Mouse (Mus musculus) heart, embryonic 11.5 days (tissue): ENCODE measurements around the gene Sft2d2. TPM values are rescaled to one million over a fixed set of nuclear protein-coding genes. Genes with fewer than 3 reads are reported as not detected.

Experiments
- ATAC-seq: fragments of 200-750 bp; cut with Nextera tagmentation; replicated peaks from 2 replicates; pipeline ENCODE4 v1.8.0; 2017; ENCODE audit warnings: moderate library complexity; ENCODE audit not compliant: insufficient number of reproducible peaks, low FRiP score, low TSS enrichment
- H3K27ac ChIP-seq: fragments of 300-500 bp; sonication (generic); 2 replicates; pipeline ENCODE4 v1.5.1; 2014; ENCODE audit warnings: mild to moderate bottlenecking, low read depth, low read length
- H3K27me3 ChIP-seq: fragments of 300-500 bp; sonication (generic); 2 replicates; pipeline ENCODE4 v1.6.1; 2014; ENCODE audit warnings: mild to moderate bottlenecking, low read length, mixed read lengths; ENCODE audit not compliant: control insufficient read depth, insufficient read depth
- H3K36me3 ChIP-seq: fragments of 300-500 bp; sonication (generic); 2 replicates; pipeline ENCODE4 v1.6.1; 2014; ENCODE audit warnings: mild to moderate bottlenecking, low read length, moderate library complexity, mixed read lengths; ENCODE audit not compliant: control insufficient read depth, insufficient read depth
- H3K4me1 ChIP-seq: fragments of 300-500 bp; sonication (generic); 2 replicates; pipeline ENCODE4 v1.6.1; 2014; ENCODE audit warnings: low read length; ENCODE audit not compliant: control insufficient read depth, insufficient read depth
- H3K4me2 ChIP-seq: fragments of 300-500 bp; sonication (generic); 2 replicates; pipeline ENCODE4 v1.6.1; 2014; ENCODE audit warnings: mild to moderate bottlenecking, moderate library complexity
- H3K4me3 ChIP-seq: fragments of 300-500 bp; sonication (generic); 2 replicates; pipeline ENCODE4 v1.5.1; 2014; ENCODE audit warnings: low read depth, low read length
- H3K9ac ChIP-seq: fragments of 300-500 bp; sonication (generic); 2 replicates; pipeline ENCODE4 v1.6.1; 2014; ENCODE audit warnings: mild to moderate bottlenecking, low read depth, low read length, moderate library complexity
- H3K9me3 ChIP-seq: fragments of 300-500 bp; sonication (generic); replicated peaks from 2 replicates; pipeline ENCODE4 v1.6.1; 2016; ENCODE audit warnings: low read length; ENCODE audit not compliant: control insufficient read depth
- WGBS: fragments of 180-500 bp; shearing (Covaris S2); extraction: QIAGEN DNeasy Blood & Tissue Kit; methylation state at CpG from one replicate; pipeline ENCODE4 v1.1.7; 2014; ENCODE audit not compliant: insufficient replicate concordance; 5-methylcytosine and 5-hydroxymethylcytosine counted together
- polyA plus RNA-seq: library from polyadenylated mRNA; unstranded; fragments of >200 nt; fragmentation: Nextera tagmentation; extraction: Ambion mirVana; gene quantifications from 2 replicates; pipeline ENCODE4 v1.2.1, GENCODE M21; 2014

The Sft2d2 gene
- polyA plus RNA-seq, 1 experiment from 2014 or later: 21.9 TPM

- H3K27ac ChIP-seq: no peak overlapping the region
- H3K4me1 ChIP-seq: peaks cover 5% of the 10 kb centered on the region; the same call in 1 of the 2 replicates
- H3K4me3 ChIP-seq: no peak overlapping the region
- WGBS: 49% methylated on average over 3 of the region's 3 CpGs
- no peaks in the 10 kb centered on the region for H3K36me3 ChIP-seq
- ATAC-seq: no peak
- no peaks in the 10 kb centered on the region for H3K9me3 ChIP-seq
- H3K4me2 ChIP-seq: no peak overlapping the region
- no peaks in the 10 kb centered on the region for H3K27me3 ChIP-seq
- no peak overlapping the region for H3K9ac ChIP-seq
Observed at GRCm38 (mm10) chr1:165140227-165140626, 54.0 kb downstream of the Sft2d2 start.

GRCm38 (mm10) chr1:165133858-165134257, 60.4 kb downstream of the Sft2d2 start:
- Histone ChIP-seq H3K36me3 (no peaks in the 10 kb centered on the region), H3K9me3 (no peaks in the 10 kb centered on the region), H3K27ac (no peak overlapping the region), H3K4me2 (no peak overlapping the region), H3K27me3 (no peaks in the 10 kb centered on the region), H3K4me1 (no peaks in the 10 kb centered on the region), H3K9ac (no peak overlapping the region), H3K4me3 (no peak overlapping the region)
- WGBS: 81% methylated on average over 2 of the region's 2 CpGs
- no peak for ATAC-seq

GRCm38 (mm10) chr1:165133279-165133678, 61.0 kb downstream of the Sft2d2 start:
- Histone ChIP-seq H3K4me2 (no peak overlapping the region), H3K9ac (no peak overlapping the region), H3K9me3 (no peaks in the 10 kb centered on the region), H3K4me1 (no peaks in the 10 kb centered on the region), H3K36me3 (no peaks in the 10 kb centered on the region), H3K27ac (no peak overlapping the region), H3K27me3 (no peaks in the 10 kb centered on the region), H3K4me3 (no peak overlapping the region)
- 73% methylated on average over 5 of the region's 5 CpGs for WGBS
- ATAC-seq: no peak

GRCm38 (mm10) chr1:165132187-165132877, 61.9 kb downstream of the Sft2d2 start:
- Histone ChIP-seq H3K36me3 (no peaks in the 10 kb centered on the region), H3K4me3 (no peak overlapping the region), H3K27me3 (no peaks in the 10 kb centered on the region), H3K4me2 (no peak overlapping the region), H3K27ac (no peak overlapping the region), H3K9ac (no peak overlapping the region), H3K9me3 (no peaks in the 10 kb centered on the region), H3K4me1 (no peaks in the 10 kb centered on the region)
- ATAC-seq: no peak
- 72% methylated on average over 14 of the region's 14 CpGs for WGBS

GRCm38 (mm10) chr1:165129573-165129972, 64.7 kb downstream of the Sft2d2 start:
- no peak for ATAC-seq
- WGBS: 71% methylated on average over 5 of the region's 5 CpGs

More at GRCm38 (mm10) chr1:165129573-165129972, 64.7 kb downstream of the Sft2d2 start:
- H3K4me2 ChIP-seq: no peak overlapping the region
- no peaks in the 10 kb centered on the region for H3K27me3 ChIP-seq
- no peak overlapping the region for H3K27ac ChIP-seq
- H3K4me3 ChIP-seq: no peak overlapping the region
- H3K4me1 ChIP-seq: no peaks in the 10 kb centered on the region
- no peak overlapping the region for H3K9ac ChIP-seq
- no peaks in the 10 kb centered on the region for H3K9me3 ChIP-seq
- H3K36me3 ChIP-seq: no peaks in the 10 kb centered on the region

Other genes with a start within 250 kb of the Sft2d2 start
- gene Tbx19, start 33.7 kb downstream of the Sft2d2 start, polyA plus RNA-seq: not detected in 2 replicates
- gene Tiprl, start 42.6 kb upstream of the Sft2d2 start, polyA plus RNA-seq: 78.4 and 87.6 TPM in 2 replicates
- gene Gpr161, start 101.4 kb upstream of the Sft2d2 start, polyA plus RNA-seq: 0.79 and 1.1 TPM in 2 replicates